Mouse (Mus musculus) bone marrow, adult 2 months (tissue): ENCODE measurements around the gene Usp2.

Source experiments
- CTCF ChIP-seq: fragments of 200-500 bp; IDR thresholded peaks from 2 replicates; pipeline ENCODE4 v1.5.1; 2011; ENCODE audit warnings: low read length, control low read depth; ENCODE audit not compliant: control insufficient read depth, insufficient read depth
- POLR2A ChIP-seq: fragments of 200-500 bp; IDR thresholded peaks from 2 replicates; pipeline ENCODE4 v1.6.1; 2011; ENCODE audit warnings: low read depth, mild to moderate bottlenecking, control low read depth, low read length, borderline replicate concordance; ENCODE audit not compliant: control insufficient read depth

- TF ChIP-seq CTCF (no peak), POLR2A (no peak)
These were observed 20.1 kb downstream of the Usp2 start for GRCm38 (mm10) chr9:44086960-44087359.
